Mouse (Mus musculus): Measurements from ENCODE around the gene Polg2. TPM values are rescaled to one million over a fixed set of nuclear protein-coding genes. Genes with fewer than 3 reads are reported as not detected.
"Not testable (repeated sequence)": the region's sequence is repeated elsewhere in the genome, so short reads cannot be mapped to it uniquely, and the experiment has no call there.

Polg2 gene
- polyA plus RNA-seq, 1 experiment from 2014 or later = 9.1 TPM

- Histone ChIP-seq H3K4me2 (peak overlapping the region; percentile 85; the same call in 1 of the 2 replicates), H3K9ac (peak overlapping the region; percentile 100), H3K9me3 (no peaks in the 10 kb centered on the region), H3K4me1 (replicated peaks) (peaks cover 40% of the 10 kb centered on the region), H3K36me3 (peaks cover 39% of the 10 kb centered on the region), H3K4me3 (peak overlapping the region; percentile 89), H3K27ac (peak overlapping the region; percentile 99), H3K27me3 (no peaks in the 10 kb centered on the region)
- under 1% methylated on average over 59 of the region's 79 CpGs for WGBS
- ATAC-seq (ENCODE audit: low FRiP score) = peak; percentile 77
Measured at GRCm38 (mm10) chr11:106788026-106788774, 8.9 kb upstream of the Polg2 start.

GRCm38 (mm10) chr11:106787131-106788025, 8.0 kb upstream of the Polg2 start:
- Histone ChIP-seq H3K4me3 (peak overlapping the region; percentile 89), H3K36me3 (peaks cover 39% of the 10 kb centered on the region), H3K4me2 (peak overlapping the region; percentile 85), H3K27me3 (no peaks in the 10 kb centered on the region), H3K9ac (peak overlapping the region; percentile 100), H3K4me1 (replicated peaks) (peaks cover 43% of the 10 kb centered on the region), H3K9me3 (no peaks in the 10 kb centered on the region), H3K27ac (peak overlapping the region; percentile 99)
- WGBS = under 1% methylated on average over 65 of the region's 65 CpGs
- peak; percentile 7 for ATAC-seq (ENCODE audit: low FRiP score)

GRCm38 (mm10) chr11:106785043-106785442, 5.7 kb upstream of the Polg2 start:
- H3K4me2 ChIP-seq = peak overlapping the region; percentile 85
- H3K9me3 ChIP-seq = no peaks in the 10 kb centered on the region
- H3K27me3 ChIP-seq = no peaks in the 10 kb centered on the region
- peaks cover 56% of the 10 kb centered on the region for H3K36me3 ChIP-seq
- 69% methylated on average over 1 of the region's 1 CpGs for WGBS
- peaks cover 36% of the 10 kb centered on the region for H3K4me1 ChIP-seq (replicated peaks)
- H3K9ac ChIP-seq = 0 out of 2 replicates have a peak overlapping the region, but pooled peaks have one; percentile 31
- H3K4me3 ChIP-seq = peak overlapping the region; percentile 89; the same call in 1 of the 2 replicates
- no peak for ATAC-seq (ENCODE audit: low FRiP score)
- no peak overlapping the region for H3K27ac ChIP-seq

- Histone ChIP-seq H3K36me3 (peaks cover 58% of the 10 kb centered on the region), H3K4me2 (no peak overlapping the region), H3K27ac (no peak overlapping the region), H3K9ac (no peak overlapping the region), H3K9me3 (no peaks in the 10 kb centered on the region), H3K4me1 (replicated peaks) (peaks cover 39% of the 10 kb centered on the region), H3K4me3 (no peak overlapping the region), H3K27me3 (no peaks in the 10 kb centered on the region)
- 91% methylated on average over 2 of the region's 2 CpGs for WGBS
- no peak for ATAC-seq (ENCODE audit: low FRiP score)
Measured at GRCm38 (mm10) chr11:106784476-106784875, 5.1 kb upstream of the Polg2 start.

GRCm38 (mm10) chr11:106782841-106783764, 3.8 kb upstream of the Polg2 start:
- Histone ChIP-seq H3K4me1 (replicated peaks) (peaks cover 43% of the 10 kb centered on the region), H3K36me3 (peaks cover 58% of the 10 kb centered on the region)
- WGBS = 86% methylated on average over 9 of the region's 9 CpGs

GRCm38 (mm10) chr11:106782271-106782670, 2.9 kb upstream of the Polg2 start:
- Histone ChIP-seq H3K36me3 (peaks cover 58% of the 10 kb centered on the region), H3K4me1 (replicated peaks) (peaks cover 49% of the 10 kb centered on the region)
- H3K4me2 ChIP-seq; H3K27me3 ChIP-seq; ATAC-seq (ENCODE audit: low FRiP score); H3K4me3 ChIP-seq; H3K27ac ChIP-seq; H3K9ac ChIP-seq; H3K9me3 ChIP-seq: not testable (repeated sequence)
- WGBS = 91% methylated on average over 7 of the region's 7 CpGs

More at GRCm38 (mm10) chr11:106782841-106783764, 3.8 kb upstream of the Polg2 start:
- no peaks in the 10 kb centered on the region for H3K27me3 ChIP-seq
- H3K9ac ChIP-seq = no peak overlapping the region
- peak overlapping the region; percentile 1; the same call in 1 of the 2 replicates for H3K4me3 ChIP-seq
- H3K27ac ChIP-seq = no peak overlapping the region
- ATAC-seq (ENCODE audit: low FRiP score) = no peak
- H3K4me2 ChIP-seq = no peak overlapping the region
- no peaks in the 10 kb centered on the region for H3K9me3 ChIP-seq

- Histone ChIP-seq H3K27ac (no peak overlapping the region), H3K9me3 (no peaks in the 10 kb centered on the region), H3K27me3 (no peaks in the 10 kb centered on the region), H3K4me1 (replicated peaks) (peaks cover 40% of the 10 kb centered on the region), H3K4me2 (no peak overlapping the region), H3K36me3 (peaks cover 55% of the 10 kb centered on the region), H3K4me3 (no peak overlapping the region), H3K9ac (no peak overlapping the region)
- ATAC-seq (ENCODE audit: low FRiP score) = no peak
- WGBS = 84% methylated on average over 6 of the region's 6 CpGs
Measured at GRCm38 (mm10) chr11:106780590-106781220, 1.4 kb upstream of the Polg2 start.

- H3K4me2 ChIP-seq = peak overlapping the region; percentile 87
- H3K4me1 ChIP-seq (replicated peaks) = peaks cover 34% of the 10 kb centered on the region
- 66% methylated on average over 4 of the region's 4 CpGs for WGBS
- H3K27ac ChIP-seq = peak overlapping the region; percentile 92
- H3K27me3 ChIP-seq = no peaks in the 10 kb centered on the region
- peak overlapping the region; percentile 83 for H3K9ac ChIP-seq
- H3K4me3 ChIP-seq = peak overlapping the region; percentile 73; the same call in 1 of the 2 replicates
- no peak; the same call in 1 of the 2 replicates for ATAC-seq (ENCODE audit: low FRiP score)
- peaks cover 55% of the 10 kb centered on the region for H3K36me3 ChIP-seq
- H3K9me3 ChIP-seq = no peaks in the 10 kb centered on the region
Measured at GRCm38 (mm10) chr11:106780089-106780425, 720 bp upstream of the Polg2 start.

GRCm38 (mm10) chr11:106778589-106779387, 549 bp downstream of the Polg2 start:
- H3K4me1 ChIP-seq (replicated peaks) = peaks cover 30% of the 10 kb centered on the region
- no peak; the same call in none of the 2 replicates for ATAC-seq (ENCODE audit: low FRiP score)
- peak overlapping the region; percentile 92 for H3K27ac ChIP-seq
- no peaks in the 10 kb centered on the region for H3K9me3 ChIP-seq
- H3K4me2 ChIP-seq = peak overlapping the region; percentile 87
- H3K36me3 ChIP-seq = peaks cover 55% of the 10 kb centered on the region
- peak overlapping the region; percentile 83 for H3K9ac ChIP-seq
- no peaks in the 10 kb centered on the region for H3K27me3 ChIP-seq
- WGBS = 3% methylated on average over 39 of the region's 39 CpGs
- peak overlapping the region; percentile 73 for H3K4me3 ChIP-seq

GRCm38 (mm10) chr11:106778132-106778531, 1.2 kb downstream of the Polg2 start:
- H3K36me3 ChIP-seq = peaks cover 55% of the 10 kb centered on the region
- H3K9me3 ChIP-seq = no peaks in the 10 kb centered on the region
- no peak overlapping the region for H3K9ac ChIP-seq
- 94% methylated on average over 7 of the region's 7 CpGs for WGBS
- no peak overlapping the region for H3K27ac ChIP-seq
- H3K4me1 ChIP-seq (replicated peaks) = peaks cover 24% of the 10 kb centered on the region
- H3K4me2 ChIP-seq = peak overlapping the region; percentile 87
- no peaks in the 10 kb centered on the region for H3K27me3 ChIP-seq
- peak overlapping the region; percentile 73; the same call in 1 of the 2 replicates for H3K4me3 ChIP-seq
- no peak for ATAC-seq (ENCODE audit: low FRiP score)
